Mouse (Mus musculus): ENCODE measurements around the gene Klhdc7b. TPM values are rescaled to one million over a fixed set of nuclear protein-coding genes. Genes with fewer than 3 reads are reported as not detected.

Gene Klhdc7b
- polyA plus RNA-seq, 1 experiment from 2014 or later: not detected

DNA sequence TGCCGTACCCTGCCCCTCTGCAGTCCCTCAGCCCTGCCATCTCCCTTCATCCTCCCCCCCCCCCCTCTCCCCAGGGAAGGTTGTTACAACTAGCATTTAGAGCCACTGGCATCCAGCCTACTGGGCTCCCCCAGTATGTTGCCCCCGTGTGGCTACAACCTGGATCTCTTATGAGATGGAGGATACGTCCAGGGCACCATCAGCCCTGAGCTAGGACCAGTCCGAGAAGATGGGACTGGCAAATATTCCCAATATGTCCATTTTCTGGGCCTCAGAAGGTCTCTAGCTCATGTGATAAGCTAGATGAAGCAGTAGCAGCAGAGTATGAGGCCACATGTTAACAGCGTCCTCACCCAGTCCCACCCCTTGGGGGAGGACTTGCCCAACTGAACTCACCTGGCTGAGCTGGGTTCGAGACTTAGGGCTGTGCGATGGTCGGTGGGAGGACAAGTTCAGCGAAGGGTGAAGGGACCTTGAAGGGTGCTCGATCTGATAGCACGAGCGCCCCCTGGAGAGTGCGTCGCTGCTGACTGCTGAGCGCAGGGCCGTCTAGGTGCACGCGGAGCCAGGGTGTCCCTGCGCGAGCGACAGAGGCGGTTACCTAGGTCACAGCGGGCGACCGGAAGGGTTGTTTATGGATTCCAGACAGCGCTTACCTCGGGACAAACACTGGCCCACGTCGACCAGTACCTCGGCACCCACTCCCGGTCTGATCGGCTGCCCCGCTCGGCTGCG, 11.5 kb upstream of the Klhdc7b start:
- Histone ChIP-seq H3K36me3 (ENCODE audit: insufficient read depth, low read length) (peaks cover 38% of the 10 kb centered on the region), H3K9me3 (replicated peaks; ENCODE audit: low read length) (no peaks in the 10 kb centered on the region), H3K4me1 (replicated peaks; ENCODE audit: insufficient read depth, low read length) (peaks cover 19% of the 10 kb centered on the region), H3K9ac (ENCODE audit: low read depth, low read length) (peak overlapping the region; percentile 72), H3K27ac (peak overlapping the region; percentile 92), H3K4me2 (ENCODE audit: low read length) (peak overlapping the region; percentile 88), H3K27me3 (ENCODE audit: insufficient read depth, low read length) (peaks cover 15% of the 10 kb centered on the region), H3K4me3 (replicated peaks; ENCODE audit: low read depth, low read length) (peak overlapping the region; percentile 53)
- ATAC-seq (replicated peaks; ENCODE audit: low FRiP score, low read depth): peak; percentile 86
- peak; percentile 52; the same call in 1 of the 2 replicates for TF ChIP-seq CTCF (IDR thresholded peaks at IDR 0.05; ENCODE audit: low read depth)
- DNase-seq (ENCODE audit: low spot score): peak; percentile 89
- 1% methylated on average over 35 of the region's 35 CpGs for WGBS

DNA sequence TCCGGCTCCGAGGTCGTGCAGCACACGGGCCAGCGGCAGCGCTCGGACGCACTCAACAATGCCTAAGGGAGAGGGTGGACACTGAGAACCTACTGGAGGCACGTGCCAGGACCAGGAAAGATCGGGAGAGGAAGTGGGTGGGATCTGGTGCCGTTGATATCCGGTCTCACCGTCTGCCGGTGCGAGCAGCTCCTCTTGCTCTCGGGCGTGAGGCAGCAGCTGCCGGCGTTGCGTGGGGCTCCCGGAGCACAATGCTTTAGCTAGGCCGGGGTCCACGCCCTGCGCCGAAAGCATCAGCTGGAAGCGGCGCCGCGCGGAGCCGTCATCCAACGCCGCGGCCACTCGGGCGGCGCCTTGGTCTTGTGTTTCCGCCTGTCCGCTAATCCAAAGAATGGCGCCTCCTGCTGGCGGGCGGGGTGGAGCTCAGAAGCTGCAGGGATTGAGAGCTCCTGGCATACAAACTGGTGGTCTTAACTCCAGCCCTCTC, 10.9 kb upstream of the Klhdc7b start, which contains the start of gene Sco2:
TSS of gene Sco2 (minus strand) at position 85 of the 487 bp plus-strand sequence.
- no peaks in the 10 kb centered on the region for H3K9me3 ChIP-seq (replicated peaks; ENCODE audit: low read length)
- H3K4me1 ChIP-seq (replicated peaks; ENCODE audit: insufficient read depth, low read length): peaks cover 25% of the 10 kb centered on the region
- peaks cover 32% of the 10 kb centered on the region for H3K36me3 ChIP-seq (ENCODE audit: insufficient read depth, low read length)
- H3K4me2 ChIP-seq (ENCODE audit: low read length): peak within 1 kb of the TSS; percentile 88
- DNase-seq (ENCODE audit: low spot score) (peak; percentile 92), ATAC-seq (replicated peaks; ENCODE audit: low FRiP score, low read depth) (peak; percentile 77)
- peak within 1 kb of the TSS; percentile 92 for H3K27ac ChIP-seq
- peaks cover 20% of the 10 kb centered on the region for H3K27me3 ChIP-seq (ENCODE audit: insufficient read depth, low read length)
- peak; percentile 83 for TF ChIP-seq CTCF (IDR thresholded peaks at IDR 0.05; ENCODE audit: low read depth)
- 0% methylated on average over 35 of the region's 42 CpGs for WGBS
- H3K4me3 ChIP-seq (replicated peaks; ENCODE audit: low read depth, low read length): peak within 1 kb of the TSS; percentile 53
- H3K9ac ChIP-seq (ENCODE audit: low read depth, low read length): peak within 1 kb of the TSS; percentile 72

DNA sequence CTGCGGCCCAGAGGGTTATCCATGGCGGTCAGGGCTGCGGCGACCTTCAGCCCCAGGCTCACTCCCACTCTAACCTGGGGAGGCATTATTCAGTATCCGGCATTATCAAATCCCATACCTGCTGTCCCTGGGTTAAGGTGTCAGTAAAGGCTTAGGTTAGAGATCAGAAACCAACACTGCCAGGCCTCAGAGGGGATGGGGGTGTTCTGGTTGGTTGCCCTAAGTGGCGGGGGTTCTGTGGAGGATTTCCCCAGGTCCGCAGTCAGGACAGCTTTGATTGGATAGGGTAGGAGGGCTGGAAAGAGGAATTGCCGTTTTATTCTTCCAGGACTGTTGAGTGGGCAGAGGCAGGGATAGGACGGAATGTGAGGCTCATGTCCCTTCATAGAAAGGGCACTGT, 10.4 kb upstream of the Klhdc7b start:
- TF ChIP-seq CTCF (IDR thresholded peaks at IDR 0.05; ENCODE audit: low read depth): no peak
- Histone ChIP-seq H3K27ac (peak overlapping the region; percentile 92; the same call in 1 of the 2 replicates), H3K27me3 (ENCODE audit: insufficient read depth, low read length) (peaks cover 25% of the 10 kb centered on the region), H3K36me3 (ENCODE audit: insufficient read depth, low read length) (peaks cover 27% of the 10 kb centered on the region), H3K4me1 (replicated peaks; ENCODE audit: insufficient read depth, low read length) (peaks cover 30% of the 10 kb centered on the region), H3K4me3 (replicated peaks; ENCODE audit: low read depth, low read length) (peak overlapping the region; percentile 53), H3K9me3 (replicated peaks; ENCODE audit: low read length) (no peaks in the 10 kb centered on the region), H3K4me2 (ENCODE audit: low read length) (peak overlapping the region; percentile 88), H3K9ac (ENCODE audit: low read depth, low read length) (peak overlapping the region; percentile 72)
- DNase-seq (ENCODE audit: low spot score): no peak
- 40% methylated on average over 9 of the region's 9 CpGs for WGBS
- ATAC-seq (replicated peaks; ENCODE audit: low FRiP score, low read depth): no peak

DNA sequence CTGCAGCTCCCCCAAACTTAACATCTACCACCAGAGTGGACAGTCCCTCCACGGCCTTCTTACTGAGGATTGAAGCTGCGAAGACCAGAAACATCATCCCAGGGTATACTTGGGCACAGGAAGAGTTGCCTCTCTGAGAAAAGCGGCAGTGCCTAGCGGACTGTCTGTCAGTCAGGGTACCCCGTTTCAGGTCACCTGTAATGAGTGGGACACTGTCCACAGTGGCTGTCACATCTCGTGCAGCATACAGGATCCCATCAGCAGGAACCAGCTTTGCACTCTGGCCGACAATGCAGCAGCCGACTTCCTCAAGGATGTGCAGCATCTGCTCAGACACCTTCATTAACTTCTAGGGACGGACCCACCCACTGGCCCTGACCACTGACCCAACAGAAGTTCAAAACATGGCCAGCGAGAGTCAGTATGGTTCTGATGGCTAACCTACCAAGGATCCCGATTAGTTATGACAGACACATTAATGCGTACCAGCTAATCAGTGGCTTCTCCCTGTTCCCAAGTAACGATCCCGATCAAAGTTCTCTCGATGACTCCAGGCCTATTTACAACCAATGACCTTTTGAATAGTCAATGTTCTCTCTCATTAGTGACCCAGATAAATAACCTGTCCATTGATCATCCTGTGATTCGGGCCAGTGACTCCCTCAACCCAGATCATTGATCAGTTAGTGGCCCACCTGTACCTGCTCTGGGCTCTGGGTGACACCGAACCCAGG, 9.7 kb upstream of the Klhdc7b start:
- ATAC-seq (replicated peaks; ENCODE audit: low FRiP score, low read depth) (no peak), DNase-seq (ENCODE audit: low spot score) (no peak)
- Histone ChIP-seq H3K4me2 (ENCODE audit: low read length) (no peak overlapping the region; the same call in 1 of the 2 replicates), H3K27me3 (ENCODE audit: insufficient read depth, low read length) (peaks cover 31% of the 10 kb centered on the region), H3K27ac (no peak overlapping the region), H3K4me3 (replicated peaks; ENCODE audit: low read depth, low read length) (no peak overlapping the region; the same call in 1 of the 2 replicates), H3K9ac (ENCODE audit: low read depth, low read length) (no peak overlapping the region), H3K4me1 (replicated peaks; ENCODE audit: insufficient read depth, low read length) (peaks cover 33% of the 10 kb centered on the region), H3K36me3 (ENCODE audit: insufficient read depth, low read length) (peaks cover 21% of the 10 kb centered on the region), H3K9me3 (replicated peaks; ENCODE audit: low read length) (no peaks in the 10 kb centered on the region)
- TF ChIP-seq CTCF (IDR thresholded peaks at IDR 0.05; ENCODE audit: low read depth): no peak
- 88% methylated on average over 17 of the region's 17 CpGs for WGBS

DNA sequence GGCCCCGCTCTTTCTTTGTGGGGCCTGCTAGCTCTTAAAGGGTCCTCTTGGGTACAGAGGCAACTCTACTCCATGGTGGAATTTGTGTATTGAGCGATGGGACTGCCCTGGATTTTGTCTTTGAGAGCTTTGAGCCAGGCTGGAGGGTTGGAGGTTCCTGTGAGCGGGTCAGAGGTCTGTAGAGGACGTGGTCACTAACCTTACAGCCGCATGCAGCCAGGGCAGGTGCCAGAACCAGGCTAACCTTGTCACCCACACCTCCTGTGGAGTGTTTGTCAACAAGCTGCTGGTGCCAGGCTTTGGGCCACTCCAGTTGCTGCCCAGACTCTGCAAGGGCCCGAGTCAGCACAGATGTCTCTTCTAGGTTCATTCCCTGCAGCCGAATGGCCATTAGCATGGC, 8.7 kb upstream of the Klhdc7b start:
- Histone ChIP-seq H3K27ac (no peak overlapping the region), H3K36me3 (ENCODE audit: insufficient read depth, low read length) (peaks cover 12% of the 10 kb centered on the region), H3K4me2 (ENCODE audit: low read length) (no peak overlapping the region), H3K9ac (ENCODE audit: low read depth, low read length) (no peak overlapping the region), H3K4me1 (replicated peaks; ENCODE audit: insufficient read depth, low read length) (peaks cover 33% of the 10 kb centered on the region), H3K9me3 (replicated peaks; ENCODE audit: low read length) (no peaks in the 10 kb centered on the region), H3K4me3 (replicated peaks; ENCODE audit: low read depth, low read length) (no peak overlapping the region), H3K27me3 (ENCODE audit: insufficient read depth, low read length) (peaks cover 36% of the 10 kb centered on the region)
- ATAC-seq (replicated peaks; ENCODE audit: low FRiP score, low read depth) (no peak), DNase-seq (ENCODE audit: low spot score) (no peak)
- TF ChIP-seq CTCF (IDR thresholded peaks at IDR 0.05; ENCODE audit: low read depth): no peak
- WGBS: 87% methylated on average over 7 of the region's 7 CpGs

DNA sequence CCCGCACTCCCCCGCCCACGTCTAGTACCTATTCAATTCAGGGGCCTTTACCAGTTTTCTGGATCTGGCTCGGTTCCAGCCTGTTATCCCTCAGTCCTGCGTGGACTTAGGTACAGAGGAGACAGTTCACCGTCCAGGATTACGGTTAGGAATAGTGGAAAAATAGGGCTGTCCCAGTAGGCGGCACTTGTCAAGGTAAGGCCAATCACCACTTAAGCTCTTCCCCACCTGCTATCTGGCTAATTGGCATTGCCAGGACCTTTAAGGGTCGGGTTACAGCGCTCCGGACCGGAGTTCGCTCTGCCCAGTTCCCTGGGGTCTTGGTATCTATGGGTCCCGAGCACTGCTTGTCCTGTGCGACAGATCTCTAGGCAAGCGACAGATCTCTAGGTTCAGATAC, 7.8 kb upstream of the Klhdc7b start, which contains the start of gene Tymp:
TSS of gene Tymp (minus strand) at position 83 of the 400 bp plus-strand sequence.
- ATAC-seq (replicated peaks; ENCODE audit: low FRiP score, low read depth) (no peak), DNase-seq (ENCODE audit: low spot score) (no peak)
- Histone ChIP-seq H3K4me3 (replicated peaks; ENCODE audit: low read depth, low read length) (no peak within 1 kb of the TSS), H3K9ac (ENCODE audit: low read depth, low read length) (no peak within 1 kb of the TSS), H3K4me1 (replicated peaks; ENCODE audit: insufficient read depth, low read length) (peaks cover 33% of the 10 kb centered on the region), H3K27ac (no peak within 1 kb of the TSS), H3K36me3 (ENCODE audit: insufficient read depth, low read length) (peaks cover 3% of the 10 kb centered on the region), H3K4me2 (ENCODE audit: low read length) (peak within 1 kb of the TSS; percentile 25; the same call in 1 of the 2 replicates), H3K27me3 (ENCODE audit: insufficient read depth, low read length) (peaks cover 36% of the 10 kb centered on the region), H3K9me3 (replicated peaks; ENCODE audit: low read length) (no peaks in the 10 kb centered on the region)
- 23% methylated on average over 16 of the region's 16 CpGs for WGBS
- TF ChIP-seq CTCF (IDR thresholded peaks at IDR 0.05; ENCODE audit: low read depth): no peak
